Mouse (Mus musculus): ENCODE data around the gene Cass4.

DNA sequence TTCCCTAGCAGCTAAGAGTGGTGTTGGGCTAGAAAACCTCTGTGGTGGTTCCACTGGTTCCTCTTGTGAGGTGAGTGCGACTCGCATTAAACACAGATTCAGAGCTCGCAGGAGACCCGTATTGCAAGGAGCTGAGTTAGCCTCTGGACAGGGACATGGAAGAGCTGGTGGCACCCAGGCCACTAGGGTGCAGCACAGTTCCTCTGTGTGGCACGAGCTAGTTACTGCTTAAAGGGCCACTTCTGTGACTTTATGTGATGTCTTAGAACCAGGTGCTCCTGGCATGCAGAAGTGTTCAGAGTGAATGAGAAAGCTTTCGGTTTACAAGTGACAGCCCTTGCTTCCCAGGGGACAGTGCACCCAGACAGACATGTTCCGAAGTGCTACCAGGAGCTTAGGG is 15.3 kb upstream of the Cass4 start:
- TF ChIP-seq CTCF (IDR thresholded peaks at IDR 0.05; ENCODE audit: extremely low read depth, insufficient read length, insufficient replicate concordance, low read depth, low read length) = peak; percentile 37; the same call in 1 of the 2 replicates
- TF ChIP-seq POLR2A (IDR thresholded peaks at IDR 0.05; ENCODE audit: low read depth, low read length) = no peak

All from small intestine, adult 2 months (tissue).